Mouse (Mus musculus) kidney, embryonic 15.5 days (tissue): ENCODE data around the gene 4931422A03Rik. TPM values are rescaled to one million over a fixed set of nuclear protein-coding genes. Genes with fewer than 3 reads are reported as not detected.
A peak's percentile ranks its signal among the peaks of the same experiment; 100 is the strongest.

Experiments used
- ATAC-seq: fragments of 200-750 bp; cut with Nextera tagmentation; replicated peaks from 2 replicates; pipeline ENCODE4 v1.8.0; 2017; ENCODE audit warnings: moderate TSS enrichment; ENCODE audit not compliant: low FRiP score
- H3K27ac ChIP-seq: fragments of 300-500 bp; sonication (generic); 2 replicates; pipeline ENCODE4 v1.5.1; 2015; ENCODE audit warnings: mild to moderate bottlenecking, inconsistent platforms
- H3K27me3 ChIP-seq: fragments of 300-500 bp; sonication (generic); 2 replicates; pipeline ENCODE4 v1.6.1; 2015; ENCODE audit warnings: inconsistent platforms
- H3K36me3 ChIP-seq: fragments of 300-500 bp; sonication (generic); 2 replicates; pipeline ENCODE4 v1.6.1; 2015; ENCODE audit warnings: inconsistent platforms
- H3K4me1 ChIP-seq: fragments of 300-500 bp; sonication (generic); 2 replicates; pipeline ENCODE4 v1.6.1; 2015; ENCODE audit warnings: inconsistent platforms
- H3K4me2 ChIP-seq: fragments of 300-500 bp; sonication (generic); 2 replicates; pipeline ENCODE4 v1.6.1; 2015; ENCODE audit warnings: moderate library complexity, mild to moderate bottlenecking, inconsistent platforms
- H3K4me3 ChIP-seq: fragments of 300-500 bp; sonication (generic); replicated peaks from 2 replicates; pipeline ENCODE4 v1.5.1; 2015; ENCODE audit warnings: mild to moderate bottlenecking, inconsistent platforms
- H3K9ac ChIP-seq: fragments of 300-500 bp; sonication (generic); 2 replicates; pipeline ENCODE4 v1.6.1; 2015; ENCODE audit warnings: mild to moderate bottlenecking, inconsistent platforms
- H3K9me3 ChIP-seq: fragments of 300-500 bp; sonication (generic); replicated peaks from 2 replicates; pipeline ENCODE4 v1.6.1; 2016; ENCODE audit warnings: inconsistent platforms
- WGBS: fragments of 180-500 bp; shearing (Covaris S2); methylation state at CpG from one replicate; pipeline ENCODE4 v1.1.7; 2015; ENCODE audit warnings: mixed read lengths; 5-methylcytosine and 5-hydroxymethylcytosine counted together
- polyA plus RNA-seq: library from polyadenylated mRNA; unstranded; fragments of >200 nt; fragmentation: Nextera tagmentation; extraction: Ambion mirVana; gene quantifications from 2 replicates; pipeline ENCODE4 v1.2.1, GENCODE M21; 2015

The 4931422A03Rik gene
- polyA plus RNA-seq, 1 experiment from 2014 or later = 2.1 TPM

- no peak overlapping the region for H3K4me3 ChIP-seq
Measured at GRCm38 (mm10) chr2:103945571-103946092, 82.5 kb downstream of the 4931422A03Rik start.

DNA sequence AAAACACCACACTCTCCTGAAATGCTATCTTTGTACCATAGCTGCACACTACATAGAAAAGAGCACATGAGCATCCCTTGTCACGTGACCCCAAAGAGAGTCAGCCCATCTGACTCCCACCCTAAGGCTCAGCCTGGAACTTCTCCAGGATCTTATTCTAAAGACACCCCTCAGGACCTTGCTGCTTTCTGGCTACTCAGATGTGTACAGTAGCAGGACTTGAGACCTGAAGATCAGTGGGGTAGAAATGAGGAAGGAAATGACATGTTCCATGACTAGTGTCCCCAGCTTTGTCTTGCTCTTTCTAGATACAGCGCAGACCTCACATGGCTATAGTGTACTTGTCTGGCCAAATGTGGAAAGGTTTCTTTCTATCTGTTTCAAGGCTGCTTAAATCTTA is 83.3 kb downstream of the 4931422A03Rik start:
- H3K27ac ChIP-seq = no peak overlapping the region
- 86% methylated on average over 2 of the region's 2 CpGs for WGBS
- no peak overlapping the region for H3K4me3 ChIP-seq
- no peaks in the 10 kb centered on the region for H3K4me1 ChIP-seq
- no peaks in the 10 kb centered on the region for H3K36me3 ChIP-seq
- H3K4me2 ChIP-seq = no peak overlapping the region
- ATAC-seq = no peak
- H3K9me3 ChIP-seq = no peaks in the 10 kb centered on the region
- H3K9ac ChIP-seq = no peak overlapping the region
- 0 out of 2 replicates have a peak, but pooled peaks cover 3% of the 10 kb centered on the region for H3K27me3 ChIP-seq

More at GRCm38 (mm10) chr2:103945571-103946092, 82.5 kb downstream of the 4931422A03Rik start:
- Histone ChIP-seq H3K36me3 (no peaks in the 10 kb centered on the region), H3K27me3 (0 out of 2 replicates have a peak, but pooled peaks cover 3% of the 10 kb centered on the region), H3K9me3 (no peaks in the 10 kb centered on the region), H3K27ac (no peak overlapping the region), H3K4me2 (no peak overlapping the region), H3K4me1 (no peaks in the 10 kb centered on the region), H3K9ac (no peak overlapping the region)
- 82% methylated on average over 5 of the region's 5 CpGs for WGBS
- no peak for ATAC-seq

DNA sequence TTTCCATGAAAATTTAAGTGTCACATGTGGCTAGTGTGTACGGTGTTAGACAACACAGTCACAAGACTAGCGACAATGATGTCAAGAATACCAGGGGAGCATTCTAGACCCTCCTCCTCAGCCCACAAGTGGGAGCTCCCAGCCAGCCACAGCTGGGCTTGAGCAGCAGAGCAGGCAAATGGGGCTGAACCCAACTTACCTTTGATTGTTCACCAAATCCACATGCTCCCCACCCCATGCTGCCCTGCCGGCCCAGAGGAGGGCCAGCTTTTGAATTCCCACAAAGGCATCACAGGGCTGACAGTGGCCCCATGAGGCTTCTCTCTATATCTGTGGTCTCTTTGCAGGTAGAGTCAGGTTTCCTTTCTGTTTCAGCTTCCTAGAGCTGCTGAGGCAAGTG is 87.1 kb downstream of the 4931422A03Rik start:
- Histone ChIP-seq H3K27me3 (0 out of 2 replicates have a peak, but pooled peaks cover 3% of the 10 kb centered on the region), H3K4me3 (no peak overlapping the region), H3K9me3 (no peaks in the 10 kb centered on the region), H3K36me3 (no peaks in the 10 kb centered on the region), H3K4me2 (no peak overlapping the region), H3K27ac (no peak overlapping the region), H3K9ac (no peak overlapping the region), H3K4me1 (peaks cover 8% of the 10 kb centered on the region)
- no peak for ATAC-seq
- 74% methylated on average over 3 of the region's 3 CpGs for WGBS

GRCm38 (mm10) chr2:103939003-103939402 is 89.2 kb downstream of the 4931422A03Rik start:
- H3K27ac ChIP-seq = no peak overlapping the region
- no peak overlapping the region for H3K4me2 ChIP-seq
- H3K9me3 ChIP-seq = no peaks in the 10 kb centered on the region
- H3K36me3 ChIP-seq = no peaks in the 10 kb centered on the region
- no peak overlapping the region for H3K9ac ChIP-seq
- no peaks in the 10 kb centered on the region for H3K27me3 ChIP-seq
- peaks cover 19% of the 10 kb centered on the region for H3K4me1 ChIP-seq
- no peak for ATAC-seq
- H3K4me3 ChIP-seq = no peak overlapping the region

DNA sequence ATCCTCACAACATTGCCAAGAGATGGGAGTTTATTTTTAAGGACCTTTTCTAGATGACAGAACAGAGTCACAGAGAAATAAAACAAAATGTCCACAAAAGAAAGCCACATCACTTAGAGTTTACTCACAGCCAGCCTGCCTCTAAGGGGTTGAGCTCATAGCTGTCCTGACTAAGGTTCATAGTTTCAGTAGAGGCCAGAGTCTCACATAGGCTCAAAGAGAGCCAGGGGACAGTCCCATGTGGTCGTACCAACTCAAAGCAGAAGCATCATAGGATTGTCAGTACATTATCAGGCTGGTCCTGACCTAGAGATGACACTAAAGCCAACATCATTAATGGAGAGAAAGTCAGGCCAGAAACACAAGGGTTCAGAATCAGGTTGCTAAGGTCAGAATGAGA is 89.6 kb downstream of the 4931422A03Rik start:
- Histone ChIP-seq H3K27me3 (no peaks in the 10 kb centered on the region), H3K27ac (no peak overlapping the region), H3K4me3 (no peak overlapping the region), H3K9me3 (no peaks in the 10 kb centered on the region), H3K4me1 (peaks cover 20% of the 10 kb centered on the region), H3K36me3 (no peaks in the 10 kb centered on the region), H3K9ac (no peak overlapping the region), H3K4me2 (no peak overlapping the region)
- ATAC-seq = no peak
- 89% methylated on average over 1 of the region's 1 CpGs for WGBS

- Histone ChIP-seq H3K4me2 (no peak overlapping the region), H3K4me1 (peaks cover 20% of the 10 kb centered on the region), H3K9me3 (no peaks in the 10 kb centered on the region), H3K9ac (no peak overlapping the region), H3K36me3 (no peaks in the 10 kb centered on the region), H3K27ac (no peak overlapping the region), H3K27me3 (no peaks in the 10 kb centered on the region), H3K4me3 (no peak overlapping the region)
- WGBS = 70% methylated on average over 2 of the region's 2 CpGs
- ATAC-seq = no peak
Measured at GRCm38 (mm10) chr2:103937670-103938069, 90.5 kb downstream of the 4931422A03Rik start.

GRCm38 (mm10) chr2:103936666-103937065 is 91.5 kb downstream of the 4931422A03Rik start:
- peak overlapping the region; percentile 15; the same call in 1 of the 2 replicates for H3K27ac ChIP-seq
- ATAC-seq = 0 out of 2 replicates have a peak, but pooled peaks have one; percentile 33
- H3K9me3 ChIP-seq = no peaks in the 10 kb centered on the region
- H3K4me2 ChIP-seq = peak overlapping the region; percentile 32; the same call in 1 of the 2 replicates
- WGBS = 76% methylated on average over 2 of the region's 2 CpGs
- H3K9ac ChIP-seq = no peak overlapping the region
- peaks cover 20% of the 10 kb centered on the region for H3K4me1 ChIP-seq
- H3K4me3 ChIP-seq = no peak overlapping the region
- no peaks in the 10 kb centered on the region for H3K36me3 ChIP-seq
- 0 out of 2 replicates have a peak, but pooled peaks cover under 1% of the 10 kb centered on the region for H3K27me3 ChIP-seq

DNA sequence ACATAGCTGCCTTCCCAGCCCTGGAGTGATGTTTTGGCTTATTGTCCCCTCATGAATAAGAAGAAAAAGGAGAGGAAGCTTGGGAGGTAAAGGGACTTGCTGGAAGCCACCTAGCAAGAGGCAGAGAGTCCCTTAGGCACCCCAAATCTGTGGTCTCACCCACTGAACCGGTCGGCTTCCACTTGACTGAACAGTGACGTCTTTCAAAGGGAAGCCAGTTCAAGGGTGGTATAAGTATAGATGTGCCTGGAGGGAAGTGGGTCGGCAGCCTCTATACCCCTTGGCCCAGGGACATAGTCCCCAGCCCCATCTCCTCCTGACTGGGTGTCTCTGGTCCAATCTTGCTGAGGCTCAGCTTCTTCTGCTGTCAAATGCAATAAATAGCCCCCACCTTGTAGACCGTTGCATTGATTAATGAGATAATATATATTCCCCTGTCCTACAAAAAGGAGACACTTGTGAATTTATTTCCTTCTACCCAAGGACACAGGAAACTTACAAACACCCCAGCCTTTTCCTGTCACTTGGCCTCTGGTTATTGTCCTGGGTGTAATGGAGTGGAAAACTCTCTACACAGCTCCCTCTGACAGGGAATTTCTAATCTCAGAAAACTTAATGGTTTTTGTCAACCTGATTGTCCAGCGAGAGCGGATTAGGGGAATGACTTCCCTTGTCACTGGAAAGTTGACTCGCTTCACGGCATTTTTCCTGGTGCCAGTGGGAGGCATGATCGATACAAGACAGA is 92.3 kb downstream of the 4931422A03Rik start:
- no peak; the same call in 1 of the 2 replicates for ATAC-seq
- H3K4me2 ChIP-seq = peak overlapping the region; percentile 32
- H3K4me3 ChIP-seq = no peak overlapping the region
- H3K27ac ChIP-seq = peak overlapping the region; percentile 15; the same call in 1 of the 2 replicates
- no peaks in the 10 kb centered on the region for H3K9me3 ChIP-seq
- H3K4me1 ChIP-seq = peaks cover 22% of the 10 kb centered on the region
- WGBS = 29% methylated on average over 10 of the region's 10 CpGs
- H3K9ac ChIP-seq = no peak overlapping the region
- H3K27me3 ChIP-seq = 0 out of 2 replicates have a peak, but pooled peaks cover 4% of the 10 kb centered on the region
- no peaks in the 10 kb centered on the region for H3K36me3 ChIP-seq

DNA sequence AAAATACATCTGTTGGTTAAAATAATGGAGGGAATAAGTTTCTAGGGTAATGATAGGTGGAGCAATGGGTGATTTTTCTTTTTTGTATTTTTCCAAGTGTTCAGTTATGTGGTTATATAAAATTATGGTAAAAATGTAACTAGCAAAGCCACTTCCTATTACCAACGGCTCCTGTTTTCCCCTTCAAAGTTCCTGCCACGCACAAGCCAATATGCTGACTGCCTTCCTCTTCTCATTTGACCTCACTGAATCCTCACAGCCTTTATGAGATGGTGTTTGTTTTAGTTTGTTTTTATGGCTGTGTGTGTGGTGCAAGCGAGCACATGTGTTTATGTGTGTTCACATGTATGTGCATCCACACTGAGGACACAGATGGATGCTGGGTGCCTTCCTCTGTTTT is 93.5 kb downstream of the 4931422A03Rik start:
- H3K27me3 ChIP-seq = 0 out of 2 replicates have a peak, but pooled peaks cover 4% of the 10 kb centered on the region
- no peaks in the 10 kb centered on the region for H3K9me3 ChIP-seq
- no peak overlapping the region for H3K4me3 ChIP-seq
- H3K9ac ChIP-seq = no peak overlapping the region
- no peak for ATAC-seq
- H3K27ac ChIP-seq = no peak overlapping the region
- H3K36me3 ChIP-seq = no peaks in the 10 kb centered on the region
- H3K4me2 ChIP-seq = no peak overlapping the region
- 59% methylated on average over 3 of the region's 3 CpGs for WGBS
- peaks cover 32% of the 10 kb centered on the region for H3K4me1 ChIP-seq

DNA sequence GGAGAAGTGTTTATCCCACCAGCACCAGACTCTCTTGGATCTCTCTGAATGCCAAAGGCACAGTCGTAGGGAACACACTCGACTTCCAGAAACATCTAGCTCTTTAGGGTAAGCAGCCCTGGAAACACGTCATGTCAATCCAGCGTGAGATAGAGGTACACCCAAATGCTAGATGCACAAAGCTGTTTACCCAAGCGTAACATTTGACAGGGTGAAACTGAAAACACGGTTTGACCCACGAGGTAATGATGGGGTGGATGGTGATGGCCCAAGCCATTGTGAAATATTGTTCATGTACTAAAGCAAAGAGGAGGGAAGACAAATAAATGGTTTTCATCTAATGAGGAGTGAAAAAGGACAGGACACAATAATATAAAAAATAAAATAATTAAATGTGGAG is 93.9 kb downstream of the 4931422A03Rik start:
- ATAC-seq = no peak
- H3K9me3 ChIP-seq = no peaks in the 10 kb centered on the region
- WGBS = 52% methylated on average over 7 of the region's 7 CpGs
- H3K27ac ChIP-seq = no peak overlapping the region
- no peaks in the 10 kb centered on the region for H3K36me3 ChIP-seq
- H3K4me3 ChIP-seq = no peak overlapping the region
- H3K9ac ChIP-seq = no peak overlapping the region
- peaks cover 32% of the 10 kb centered on the region for H3K4me1 ChIP-seq
- no peak overlapping the region for H3K4me2 ChIP-seq
- H3K27me3 ChIP-seq = 0 out of 2 replicates have a peak, but pooled peaks cover 4% of the 10 kb centered on the region

DNA sequence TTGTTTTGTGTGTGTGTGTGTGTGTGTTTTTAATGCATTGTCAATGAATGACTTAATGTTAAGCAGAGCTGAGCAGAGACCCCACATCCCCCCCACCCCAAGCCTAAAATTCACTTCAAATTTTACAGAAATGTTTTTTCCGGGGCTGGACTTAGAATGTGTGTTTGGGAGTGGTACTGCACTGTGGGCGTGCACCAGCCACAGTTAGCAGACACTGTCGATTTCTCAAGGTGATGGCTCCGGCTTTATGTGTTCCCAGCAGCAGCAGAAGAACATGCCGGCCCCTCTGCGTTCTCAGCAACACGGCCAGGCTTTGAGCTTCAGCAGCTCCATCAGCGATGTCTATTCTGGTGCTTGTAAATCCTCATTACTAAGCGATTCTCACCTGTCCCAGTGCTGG is 95.7 kb downstream of the 4931422A03Rik start:
- Histone ChIP-seq H3K4me2 (no peak overlapping the region), H3K4me1 (peaks cover 35% of the 10 kb centered on the region), H3K27ac (no peak overlapping the region), H3K4me3 (no peak overlapping the region), H3K36me3 (no peaks in the 10 kb centered on the region), H3K27me3 (0 out of 2 replicates have a peak, but pooled peaks cover 4% of the 10 kb centered on the region), H3K9ac (no peak overlapping the region), H3K9me3 (no peaks in the 10 kb centered on the region)
- ATAC-seq = no peak
- WGBS = 68% methylated on average over 9 of the region's 9 CpGs

- no peak for ATAC-seq
- Histone ChIP-seq H3K27ac (no peak overlapping the region), H3K4me3 (no peak overlapping the region), H3K4me1 (peaks cover 35% of the 10 kb centered on the region), H3K9me3 (no peaks in the 10 kb centered on the region), H3K27me3 (0 out of 2 replicates have a peak, but pooled peaks cover 4% of the 10 kb centered on the region), H3K9ac (no peak overlapping the region), H3K4me2 (no peak overlapping the region), H3K36me3 (no peaks in the 10 kb centered on the region)
- 55% methylated on average over 2 of the region's 2 CpGs for WGBS
Measured at GRCm38 (mm10) chr2:103932025-103932424, 96.1 kb downstream of the 4931422A03Rik start.
